In genomic region chr12:79724875-79725274, GRCm38 (mm10) we compare ENCODE assay signal across 27 mouse cellular contexts.
DNase-seq lines count a peak whose midpoint lies in the region; ATAC-seq and TF ChIP-seq lines count a peak whose summit lies in the region.
"Had no signal": no experiment of that assay in that cellular context is flagged by ENCODE, and none has a peak within 500 bp of the region (broad histone marks: within the 10 kb centered on the region; RNA-seq: fewer than 3 reads in every experiment).

No protein-coding gene starts in this region.

- TF ChIP-seq EP300 in CH12.LX (IDR thresholded peaks at IDR 0.05; ENCODE audit: low read length): no peak

- peaks cover 2 to 18% of the 10 kb centered on the region in 2 experiments; a peak in 3 of 4 replicates for H3K4me1 ChIP-seq in CH12.LX (ENCODE audit: control insufficient read depth in 1 of 2, insufficient read depth in 2 of 2)
- H3K4me1 ChIP-seq in neural tube, embryonic 15.5 days: peaks cover 2% of the 10 kb centered on the region

- TF ChIP-seq POLR2A in CH12.LX (IDR thresholded peaks at IDR 0.05; ENCODE audit: low read depth, low read length): no peak

- H3K27ac ChIP-seq in CH12.LX (ENCODE audit: insufficient read depth, low read depth): no peak overlapping the region
- H3K27ac ChIP-seq in neural tube, embryonic 15.5 days (replicated peaks): no peak overlapping the region
- H3K27ac ChIP-seq: embryonic facial prominence, embryonic 12.5 days; embryonic facial prominence, embryonic 15.5 days; heart, embryonic 10.5 days; heart, embryonic 13.5 days; hindbrain, embryonic 12.5 days; hindbrain, embryonic 15.5 days had no signal

- TF ChIP-seq CTCF in CH12.LX (conservative IDR thresholded peaks at IDR 0.05 in 1 of 2, IDR thresholded peaks at IDR 0.05 in 1 of 2; ENCODE audit: low read depth in 2 of 2, low read length in 2 of 2): no peak

- H3K79me2 ChIP-seq in CH12.LX (replicated peaks; ENCODE audit: control insufficient read depth, extremely low read depth, insufficient read depth, poor library complexity, severe bottlenecking): no peaks in the 10 kb centered on the region

- ATAC-seq in common myeloid progenitor, adult 5-6 weeks (replicated peaks; ENCODE audit: low read depth, poor library complexity, severe bottlenecking): 0 out of 2 replicates have a peak, but pooled peaks have one; percentile 32
- peak; percentile 68; the same call in 1 of the 2 replicates for ATAC-seq in monocyte, adult 5-6 weeks (replicated peaks; ENCODE audit: insufficient number of reproducible peaks, low FRiP score, low TSS enrichment, poor library complexity, severe bottlenecking)
- ATAC-seq in neural tube, embryonic 15.5 days (ENCODE audit: low FRiP score): no peak
- ATAC-seq: activated CD4-positive, CD25-positive, alpha-beta regulatory T cell, adult 4 months; forebrain, embryonic 14.5 days; forebrain, postnatal 0 days had no signal

- H3K9ac ChIP-seq in CH12.LX (ENCODE audit: insufficient read depth, low read depth): no peak overlapping the region
- H3K9ac ChIP-seq in neural tube, embryonic 15.5 days (replicated peaks): no peak overlapping the region
- H3K9ac ChIP-seq: embryonic facial prominence, embryonic 12.5 days; embryonic facial prominence, embryonic 15.5 days; forebrain, postnatal 0 days; heart, embryonic 13.5 days; hindbrain, embryonic 12.5 days; hindbrain, embryonic 15.5 days had no signal

- no peaks in the 10 kb centered on the region for H3K36me3 ChIP-seq in CH12.LX (replicated peaks in 1 of 2; ENCODE audit: control insufficient read depth in 1 of 2, insufficient read depth in 1 of 2, low read length in 1 of 2)
- no peaks in the 10 kb centered on the region for H3K36me3 ChIP-seq in neural tube, embryonic 15.5 days
- H3K36me3 ChIP-seq: embryonic facial prominence, embryonic 15.5 days; G1E; hindbrain, embryonic 15.5 days had no signal

- H3K4me3 ChIP-seq in CH12.LX (replicated peaks in 1 of 3; ENCODE audit: low read depth in 2 of 3, low read length in 2 of 3, poor library complexity in 1 of 3): no peak overlapping the region
- no peak overlapping the region for H3K4me3 ChIP-seq in neural tube, embryonic 15.5 days (replicated peaks)
- H3K4me3 ChIP-seq: embryonic facial prominence, embryonic 12.5 days; embryonic facial prominence, embryonic 15.5 days; heart, embryonic 10.5 days; heart, embryonic 13.5 days; hindbrain, embryonic 12.5 days; hindbrain, embryonic 15.5 days had no signal

- H3K27me3 ChIP-seq in CH12.LX (replicated peaks): no peaks in the 10 kb centered on the region
- H3K27me3 ChIP-seq in neural tube, embryonic 15.5 days (replicated peaks): no peaks in the 10 kb centered on the region
- H3K27me3 ChIP-seq: embryonic facial prominence, embryonic 12.5 days; embryonic facial prominence, embryonic 15.5 days; heart, embryonic 13.5 days; hindbrain, embryonic 12.5 days; hindbrain, embryonic 15.5 days had no signal

- no peak overlapping the region for H3K4me2 ChIP-seq in CH12.LX (ENCODE audit: insufficient read depth, low read depth, poor library complexity, severe bottlenecking)
- no peak overlapping the region for H3K4me2 ChIP-seq in neural tube, embryonic 15.5 days
- H3K4me2 ChIP-seq: embryonic facial prominence, embryonic 12.5 days; embryonic facial prominence, embryonic 15.5 days; heart, embryonic 13.5 days; hindbrain, embryonic 12.5 days; hindbrain, embryonic 15.5 days had no signal

- TF ChIP-seq RAD21 in CH12.LX (IDR thresholded peaks at IDR 0.05; ENCODE audit: low read depth, low read length): no peak

- DNase-seq in A20 (ENCODE audit: low read depth, low spot score): peak; percentile 58
- peak; percentile 23 for DNase-seq in CH12.LX (ENCODE audit: extremely low read depth)
- no peak for DNase-seq in layer of hippocampus, adult 18-20 months (ENCODE audit: low spot score in 2 of 2)
- no peak for DNase-seq in right cerebral cortex, adult 2 months (ENCODE audit: low spot score in 2 of 2)
- no peak for DNase-seq in frontal cortex, postnatal 25 days (ENCODE audit: low spot score in 2 of 2)
- DNase-seq: adrenal gland, adult 8-10 months; adrenal gland, postnatal 25 days; cerebellum, adult 11-12 months; cerebellum, adult 8-10 months; cerebellum, postnatal 10 days; cerebellum, postnatal 36 days; forebrain, postnatal 0 days; gastrocnemius, postnatal 10 days; gastrocnemius, postnatal 36 days; heart, adult 18-20 months had no signal

- in situ Hi-C loops in CH12.LX (cut with MboI; ENCODE audit: low pct_ligation_motif_present, low pct_unique_long_range_greater_than_20kb, low sequenced_read_pairs): no loop called here

- dilution Hi-C loops in CH12.LX (cut with MboI; ENCODE audit: extremely low pct_ligation_motif_present, extremely low pct_unique_long_range_greater_than_20kb, low sequenced_read_pairs): no loop called here

- H3K9me3 ChIP-seq in CH12.LX (replicated peaks; ENCODE audit: low read length): peaks cover 16% of the 10 kb centered on the region
- H3K9me3 ChIP-seq in neural tube, embryonic 15.5 days (replicated peaks): peaks cover 4% of the 10 kb centered on the region; the same call in 1 of the 2 replicates
- H3K9me3 ChIP-seq: hindbrain, embryonic 15.5 days had no signal

TF ChIP-seq in CH12.LX, 34 proteins besides CTCF, POLR2A, EP300 and RAD21:
- TF ChIP-seq MAFK (IDR thresholded peaks at IDR 0.05; ENCODE audit: insufficient replicate concordance, low read length) (no peak), GABPA (IDR thresholded peaks at IDR 0.05; ENCODE audit: insufficient replicate concordance, low read depth, low read length) (no peak), MAZ (IDR thresholded peaks at IDR 0.05; ENCODE audit: low read depth, low read length) (no peak), UBTF (IDR thresholded peaks at IDR 0.05; ENCODE audit: low read depth, low read length) (no peak), ETS1 (conservative IDR thresholded peaks at IDR 0.05; ENCODE audit: low read depth, low read length) (no peak), JUND (conservative IDR thresholded peaks at IDR 0.05; ENCODE audit: low read depth, low read length) (no peak), ZNF384 (IDR thresholded peaks at IDR 0.05; ENCODE audit: low read depth, low read length) (no peak)

Comparison
In these comparisons a context has a peak if more than half of its experiments do, and no peak if none do; other contexts are left out.
1. DNase-seq: peak in A20 (single experiment) and CH12.LX (single experiment); none in layer of hippocampus, adult 18-20 months (0 of 2), right cerebral cortex, adult 2 months (0 of 2) and frontal cortex, postnatal 25 days (0 of 2).